Comparison of ENCODE assay signal across 10 mouse cellular contexts in genomic region chr5:133600630-133601029, GRCm38 (mm10).
DNase-seq lines count a peak whose midpoint lies in the region; ATAC-seq and TF ChIP-seq lines count a peak whose summit lies in the region.
"Had no signal": no experiment of that assay in that cellular context is flagged by ENCODE, and none has a peak within 500 bp of the region (broad histone marks: within the 10 kb centered on the region; RNA-seq: fewer than 3 reads in every experiment).

No protein-coding gene starts in this region.

- DNase-seq in forebrain, postnatal 0 days, result peak; percentile 55
- no peak for DNase-seq in forebrain, embryonic 10.5 days (ENCODE audit: extremely low spot score, low spot score)
- peak; percentile 10 for DNase-seq in kidney, postnatal 0 days (ENCODE audit: low spot score)
- DNase-seq in midbrain, postnatal 0 days (ENCODE audit: low spot score), result peak; percentile 41
- peak; percentile 22 for DNase-seq in retina, embryonic 14.5 days (ENCODE audit: low spot score)
- no peak for DNase-seq in adrenal gland, postnatal 36 days
- DNase-seq: thymus, postnatal 14 days had no signal

- H3K4me3 ChIP-seq in forebrain, postnatal 0 days (ENCODE audit: low read depth, low read length), result no peak overlapping the region
- no peak overlapping the region for H3K4me3 ChIP-seq in forebrain, embryonic 10.5 days
- H3K4me3 ChIP-seq in kidney, postnatal 0 days (replicated peaks; ENCODE audit: low read depth, low read length), result no peak overlapping the region
- no peak overlapping the region for H3K4me3 ChIP-seq in kidney, embryonic 16.5 days (ENCODE audit: low read length)
- H3K4me3 ChIP-seq in midbrain, postnatal 0 days (ENCODE audit: low read depth, low read length), result no peak overlapping the region
- no peak overlapping the region for H3K4me3 ChIP-seq in midbrain, embryonic 13.5 days (replicated peaks)
- H3K4me3 ChIP-seq: limb, embryonic 12.5 days had no signal

- TF ChIP-seq CTCF in forebrain, postnatal 0 days (IDR thresholded peaks at IDR 0.05; ENCODE audit: low read depth), result peak; percentile 62
- peak; percentile 44 for TF ChIP-seq CTCF in kidney, postnatal 0 days (IDR thresholded peaks at IDR 0.05; ENCODE audit: low read depth)
- TF ChIP-seq CTCF in midbrain, postnatal 0 days (IDR thresholded peaks at IDR 0.05), result peak; percentile 66

- no peak overlapping the region for H3K27ac ChIP-seq in forebrain, postnatal 0 days (ENCODE audit: low read depth, low read length)
- H3K27ac ChIP-seq in forebrain, embryonic 10.5 days, result no peak overlapping the region
- no peak overlapping the region for H3K27ac ChIP-seq in kidney, postnatal 0 days
- no peak overlapping the region for H3K27ac ChIP-seq in kidney, embryonic 16.5 days (ENCODE audit: low read length)
- no peak overlapping the region for H3K27ac ChIP-seq in midbrain, postnatal 0 days (ENCODE audit: low read depth, low read length)
- no peak overlapping the region for H3K27ac ChIP-seq in midbrain, embryonic 13.5 days
- H3K27ac ChIP-seq: limb, embryonic 12.5 days had no signal

- ATAC-seq in forebrain, postnatal 0 days, result no peak
- ATAC-seq in kidney, postnatal 0 days (replicated peaks; ENCODE audit: low FRiP score, low read depth), result no peak
- ATAC-seq in kidney, embryonic 16.5 days (ENCODE audit: low FRiP score, low TSS enrichment), result no peak
- no peak for ATAC-seq in midbrain, postnatal 0 days (ENCODE audit: low FRiP score)
- no peak for ATAC-seq in midbrain, embryonic 13.5 days

- H3K9ac ChIP-seq in forebrain, postnatal 0 days, result no peak overlapping the region
- H3K9ac ChIP-seq in kidney, postnatal 0 days (ENCODE audit: low read depth, low read length), result no peak overlapping the region
- H3K9ac ChIP-seq in kidney, embryonic 16.5 days (replicated peaks; ENCODE audit: low read length), result no peak overlapping the region
- no peak overlapping the region for H3K9ac ChIP-seq in midbrain, postnatal 0 days (replicated peaks; ENCODE audit: low read length, poor library complexity, severe bottlenecking)
- no peak overlapping the region for H3K9ac ChIP-seq in midbrain, embryonic 13.5 days (replicated peaks)
- H3K9ac ChIP-seq: limb, embryonic 12.5 days had no signal

- WGBS in forebrain, postnatal 0 days, result 39% methylated on average over 5 of the region's 5 CpGs
- 55% methylated on average over 5 of the region's 5 CpGs for WGBS in forebrain, embryonic 10.5 days
- WGBS in kidney, postnatal 0 days, result 77% methylated on average over 5 of the region's 5 CpGs
- 69% methylated on average over 5 of the region's 5 CpGs for WGBS in kidney, embryonic 16.5 days
- 56% methylated on average over 5 of the region's 5 CpGs for WGBS in midbrain, postnatal 0 days
- 48% methylated on average over 5 of the region's 5 CpGs for WGBS in midbrain, embryonic 13.5 days

- H3K27me3 ChIP-seq in forebrain, postnatal 0 days (ENCODE audit: insufficient read depth, low read length), result no peaks in the 10 kb centered on the region
- no peaks in the 10 kb centered on the region; the same call in 1 of the 2 replicates for H3K27me3 ChIP-seq in forebrain, embryonic 10.5 days (ENCODE audit: poor library complexity, severe bottlenecking)
- no peaks in the 10 kb centered on the region for H3K27me3 ChIP-seq in kidney, postnatal 0 days (ENCODE audit: insufficient read depth, low read length)
- H3K27me3 ChIP-seq in kidney, embryonic 16.5 days (ENCODE audit: insufficient read depth, low read length), result no peaks in the 10 kb centered on the region
- no peaks in the 10 kb centered on the region for H3K27me3 ChIP-seq in midbrain, postnatal 0 days (ENCODE audit: insufficient read depth, low read length)
- H3K27me3 ChIP-seq in midbrain, embryonic 13.5 days, result peaks cover 6% of the 10 kb centered on the region; the same call in 1 of the 2 replicates
- H3K27me3 ChIP-seq: limb, embryonic 12.5 days had no signal

- no peaks in the 10 kb centered on the region for H3K36me3 ChIP-seq in forebrain, postnatal 0 days (ENCODE audit: insufficient read depth)
- H3K36me3 ChIP-seq in forebrain, embryonic 10.5 days (replicated peaks), result no peaks in the 10 kb centered on the region
- no peaks in the 10 kb centered on the region for H3K36me3 ChIP-seq in kidney, postnatal 0 days (ENCODE audit: insufficient read depth, low read length)
- no peaks in the 10 kb centered on the region for H3K36me3 ChIP-seq in kidney, embryonic 16.5 days (ENCODE audit: insufficient read depth, low read length)
- H3K36me3 ChIP-seq in midbrain, postnatal 0 days (ENCODE audit: insufficient read depth, low read length), result no peaks in the 10 kb centered on the region
- no peaks in the 10 kb centered on the region for H3K36me3 ChIP-seq in midbrain, embryonic 13.5 days
- H3K36me3 ChIP-seq: limb, embryonic 12.5 days had no signal

- no peaks in the 10 kb centered on the region for H3K4me1 ChIP-seq in forebrain, postnatal 0 days (ENCODE audit: insufficient read depth)
- peaks cover 10% of the 10 kb centered on the region for H3K4me1 ChIP-seq in forebrain, embryonic 10.5 days
- H3K4me1 ChIP-seq in kidney, postnatal 0 days (replicated peaks; ENCODE audit: insufficient read depth, low read length), result no peaks in the 10 kb centered on the region
- no peaks in the 10 kb centered on the region for H3K4me1 ChIP-seq in kidney, embryonic 16.5 days (ENCODE audit: insufficient read depth, low read length)
- no peaks in the 10 kb centered on the region for H3K4me1 ChIP-seq in midbrain, postnatal 0 days (ENCODE audit: insufficient read depth, low read length)
- H3K4me1 ChIP-seq in midbrain, embryonic 13.5 days (replicated peaks), result peaks cover 10% of the 10 kb centered on the region
- H3K4me1 ChIP-seq: limb, embryonic 12.5 days had no signal

- no peaks in the 10 kb centered on the region for H3K9me3 ChIP-seq in forebrain, postnatal 0 days (ENCODE audit: low read length)
- no peaks in the 10 kb centered on the region for H3K9me3 ChIP-seq in forebrain, embryonic 10.5 days
- H3K9me3 ChIP-seq in kidney, postnatal 0 days (replicated peaks; ENCODE audit: low read length), result no peaks in the 10 kb centered on the region
- no peaks in the 10 kb centered on the region for H3K9me3 ChIP-seq in kidney, embryonic 16.5 days (ENCODE audit: low read length)
- no peaks in the 10 kb centered on the region for H3K9me3 ChIP-seq in midbrain, postnatal 0 days (ENCODE audit: low read length)
- no peaks in the 10 kb centered on the region for H3K9me3 ChIP-seq in midbrain, embryonic 13.5 days
- H3K9me3 ChIP-seq: limb, embryonic 12.5 days had no signal

- no peak overlapping the region for H3K4me2 ChIP-seq in forebrain, postnatal 0 days (ENCODE audit: low read depth)
- H3K4me2 ChIP-seq in kidney, postnatal 0 days (ENCODE audit: low read length), result no peak overlapping the region
- H3K4me2 ChIP-seq in kidney, embryonic 16.5 days (replicated peaks; ENCODE audit: low read depth, low read length), result no peak overlapping the region
- no peak overlapping the region for H3K4me2 ChIP-seq in midbrain, postnatal 0 days (ENCODE audit: low read depth, low read length, poor library complexity, severe bottlenecking)
- H3K4me2 ChIP-seq in midbrain, embryonic 13.5 days (replicated peaks), result no peak overlapping the region
- H3K4me2 ChIP-seq: limb, embryonic 12.5 days had no signal

Comparison
In these comparisons a context has a peak if more than half of its experiments do, and no peak if none do; other contexts are left out.
1. DNase-seq: peak in forebrain, postnatal 0 days (single experiment), kidney, postnatal 0 days (single experiment), midbrain, postnatal 0 days (single experiment) and retina, embryonic 14.5 days (single experiment); none in forebrain, embryonic 10.5 days (single experiment) and adrenal gland, postnatal 36 days (0 of 2).
2. Peak in every context shown above with its lines, with median percentiles within 50 percentile points of each other: CTCF ChIP-seq.